Mouse (Mus musculus) heart, postnatal 0 days (tissue): Measurements from ENCODE around the gene Cnot6. TPM values are rescaled to one million over a fixed set of nuclear protein-coding genes. Genes with fewer than 3 reads are reported as not detected.

Experiments
- ATAC-seq: fragments of 200-750 bp; cut with Nextera tagmentation; 2 replicates; pipeline ENCODE4 v1.8.0; 2017; ENCODE audit warnings: low read depth, moderate number of reproducible peaks, moderate library complexity; ENCODE audit not compliant: insufficient read depth
- DNase-seq: peaks from one replicate; pipeline ENCODE4 v3.0.0-alpha.2; 2016; ENCODE audit warnings: low spot score
- H3K27ac ChIP-seq: fragments of 300-500 bp; sonication (generic); 2 replicates; pipeline ENCODE4 v1.5.1; 2014; ENCODE audit warnings: low read depth, mild to moderate bottlenecking
- H3K27me3 ChIP-seq: fragments of 300-500 bp; sonication (generic); 2 replicates; pipeline ENCODE4 v1.6.1; 2014; ENCODE audit warnings: low read length, mixed read lengths; ENCODE audit not compliant: control insufficient read depth, insufficient read depth
- H3K36me3 ChIP-seq: fragments of 300-500 bp; sonication (generic); replicated peaks from 2 replicates; pipeline ENCODE4 v1.6.1; 2014; ENCODE audit warnings: low read length, mixed read lengths; ENCODE audit not compliant: control insufficient read depth, insufficient read depth
- H3K4me1 ChIP-seq: fragments of 300-500 bp; sonication (generic); 2 replicates; pipeline ENCODE4 v1.6.1; 2014; ENCODE audit warnings: antibody characterized with exemption; ENCODE audit not compliant: control insufficient read depth, insufficient read depth
- H3K4me2 ChIP-seq: fragments of 300-500 bp; sonication (generic); 2 replicates; pipeline ENCODE4 v1.6.1; 2014; ENCODE audit warnings: low read depth, mild to moderate bottlenecking, low read length, moderate library complexity
- H3K4me3 ChIP-seq: fragments of 300-500 bp; sonication (generic); 2 replicates; pipeline ENCODE4 v1.5.1; 2014; ENCODE audit warnings: low read depth, low read length
- H3K9ac ChIP-seq: fragments of 300-500 bp; sonication (generic); replicated peaks from 2 replicates; pipeline ENCODE4 v1.6.1; 2014; ENCODE audit warnings: low read depth, low read length, mixed read lengths
- H3K9me3 ChIP-seq: fragments of 300-500 bp; sonication (generic); replicated peaks from 2 replicates; pipeline ENCODE4 v1.6.1; 2016; ENCODE audit warnings: low read length; ENCODE audit not compliant: control insufficient read depth
- CTCF ChIP-seq: IDR thresholded peaks from 2 replicates; pipeline ENCODE4 v1.5.1; 2016; ENCODE audit warnings: antibody characterized with exemption, control low read depth, low read depth
- EP300 ChIP-seq: IDR thresholded peaks from 2 replicates; pipeline ENCODE4 v1.6.1; 2016; ENCODE audit warnings: antibody characterized with exemption, low read depth
- WGBS: fragments of 180-500 bp; shearing (Covaris S2); extraction: QIAGEN DNeasy Blood & Tissue Kit; methylation state at CpG from one replicate; pipeline ENCODE4 v1.1.7; 2014; 5-methylcytosine and 5-hydroxymethylcytosine counted together
- polyA plus RNA-seq: library from polyadenylated mRNA; unstranded; fragments of >200 nt; fragmentation: Nextera tagmentation; extraction: Ambion mirVana; gene quantifications from 2 replicates; pipeline ENCODE4 v1.2.1, GENCODE M21; 2015
- total RNA-seq: library from RNA; depleted of rRNA; stranded (reverse); fragments of >200 nt; gene quantifications from 2 replicates; pipeline ENCODE4 v1.2.3, GENCODE M21; 2014; ENCODE audit warnings: low replicate concordance

Gene Cnot6
- total and polyA plus RNA-seq, 2 experiments from 2014 or later = 19.6 to 21.4 TPM

DNA sequence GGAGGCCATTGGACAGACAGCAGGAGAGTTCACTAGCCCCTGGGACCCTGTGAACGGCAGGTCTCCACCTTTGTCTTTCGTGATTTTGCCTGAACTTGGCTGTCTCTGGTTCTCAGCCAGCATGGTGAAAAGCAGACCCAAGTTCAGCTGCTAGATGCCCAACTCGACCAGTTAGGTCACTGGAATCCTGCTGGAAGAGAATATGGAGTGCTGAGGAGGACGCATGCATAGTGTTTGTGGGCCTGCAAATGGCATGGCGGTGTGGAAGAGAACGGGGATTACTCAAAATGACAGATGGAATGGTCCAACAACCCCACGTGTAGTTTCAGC is 53.1 kb downstream of the Cnot6 start:
- Histone ChIP-seq H3K36me3 (no peaks in the 10 kb centered on the region), H3K27me3 (no peaks in the 10 kb centered on the region), H3K9ac (no peak overlapping the region), H3K4me3 (no peak overlapping the region), H3K4me1 (peaks cover 17% of the 10 kb centered on the region), H3K27ac (peak overlapping the region; percentile 84), H3K4me2 (no peak overlapping the region), H3K9me3 (no peaks in the 10 kb centered on the region)
- ATAC-seq = no peak
- TF ChIP-seq EP300 (no peak), CTCF (no peak)
- no peak for DNase-seq
- WGBS = 68% methylated on average over 7 of the region's 7 CpGs

DNA sequence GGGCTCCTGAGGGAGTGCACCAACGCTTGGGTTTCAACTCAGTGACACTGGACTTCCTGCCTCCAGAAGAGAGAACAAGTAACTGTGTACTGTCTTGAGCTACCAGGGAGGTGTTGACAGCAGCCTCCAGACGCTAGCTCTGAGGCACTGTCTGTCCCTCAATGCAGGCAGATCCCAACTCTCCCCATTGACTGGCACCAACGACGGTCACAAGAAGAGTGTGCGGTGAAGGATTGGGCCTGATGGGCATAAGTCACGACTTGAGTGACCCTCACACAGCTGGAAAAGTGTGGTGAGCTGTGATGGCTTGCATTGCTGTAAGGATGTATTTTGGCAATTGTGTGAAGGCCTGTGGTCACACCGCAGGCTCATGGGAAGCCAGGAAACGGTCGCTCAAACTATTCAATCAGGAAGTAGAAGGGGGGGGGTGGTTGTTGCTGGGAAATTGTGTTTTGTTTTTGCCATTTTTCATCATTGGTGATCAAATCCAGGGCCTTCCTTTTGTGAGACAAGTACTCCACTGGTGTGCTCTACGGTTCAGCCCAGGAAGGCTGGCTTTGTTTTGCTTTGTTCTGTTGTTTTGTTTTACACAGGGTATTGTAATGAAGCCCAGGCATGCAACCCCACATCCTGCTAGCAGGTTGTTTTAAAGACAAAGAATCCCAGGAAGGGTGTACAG is 53.6 kb downstream of the Cnot6 start:
- Histone ChIP-seq H3K27ac (peak overlapping the region; percentile 84), H3K36me3 (no peaks in the 10 kb centered on the region), H3K4me1 (peaks cover 17% of the 10 kb centered on the region), H3K4me2 (no peak overlapping the region), H3K27me3 (no peaks in the 10 kb centered on the region), H3K4me3 (no peak overlapping the region), H3K9me3 (no peaks in the 10 kb centered on the region), H3K9ac (no peak overlapping the region)
- TF ChIP-seq CTCF (no peak), EP300 (no peak)
- peak; percentile 78 for ATAC-seq
- 23% methylated on average over 10 of the region's 10 CpGs for WGBS
- DNase-seq = peak; percentile 59

DNA sequence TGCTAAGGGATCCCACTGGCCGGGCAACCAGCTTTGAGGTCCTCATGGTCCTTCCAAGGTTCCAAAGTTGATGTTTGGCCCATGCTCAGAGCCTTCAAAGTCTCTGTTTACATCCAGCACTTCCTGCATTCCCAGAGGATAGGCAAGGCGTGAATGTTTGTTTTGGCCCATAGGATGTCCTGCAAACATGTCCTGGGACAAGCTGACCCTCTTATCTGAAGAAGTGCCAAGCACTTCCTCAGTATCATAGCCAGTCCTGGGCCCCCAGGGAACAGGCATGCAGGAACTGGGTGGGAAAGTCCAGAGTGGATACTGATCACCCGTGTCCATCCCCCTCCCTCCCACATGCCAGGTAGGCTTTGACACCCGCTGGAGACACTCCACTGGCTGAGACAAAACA is 54.5 kb downstream of the Cnot6 start:
- no peaks in the 10 kb centered on the region for H3K36me3 ChIP-seq
- H3K4me3 ChIP-seq = no peak overlapping the region
- TF ChIP-seq EP300 = no peak
- no peak for TF ChIP-seq CTCF
- H3K9me3 ChIP-seq = no peaks in the 10 kb centered on the region
- H3K27me3 ChIP-seq = no peaks in the 10 kb centered on the region
- no peak overlapping the region for H3K4me2 ChIP-seq
- 47% methylated on average over 4 of the region's 4 CpGs for WGBS
- peaks cover 17% of the 10 kb centered on the region for H3K4me1 ChIP-seq
- H3K27ac ChIP-seq = peak overlapping the region; percentile 84
- peak; percentile 31 for DNase-seq
- ATAC-seq = peak; percentile 18; the same call in 1 of the 2 replicates
- no peak overlapping the region for H3K9ac ChIP-seq

DNA sequence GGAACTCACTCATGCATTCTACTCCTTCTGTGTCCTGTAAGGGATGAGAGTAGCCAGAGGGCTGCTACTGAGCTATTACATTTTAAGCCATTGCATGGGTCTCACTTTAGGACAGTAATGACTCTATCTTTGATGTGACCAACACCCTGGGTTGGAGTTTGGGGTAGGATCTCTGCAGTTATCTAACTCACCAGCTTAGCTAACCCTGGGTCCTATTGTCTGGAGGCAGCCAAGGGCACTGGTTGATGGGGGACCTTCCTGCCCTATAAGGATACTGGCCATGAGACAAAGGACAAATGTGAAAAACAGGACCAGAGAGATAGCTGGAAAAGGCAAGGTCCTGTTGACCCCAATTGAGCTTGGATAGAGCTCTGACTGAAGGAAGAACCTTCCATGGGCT is 57.0 kb downstream of the Cnot6 start:
- Histone ChIP-seq H3K36me3 (no peaks in the 10 kb centered on the region), H3K27me3 (no peaks in the 10 kb centered on the region), H3K9me3 (no peaks in the 10 kb centered on the region), H3K27ac (no peak overlapping the region), H3K4me2 (no peak overlapping the region), H3K4me3 (no peak overlapping the region), H3K9ac (no peak overlapping the region), H3K4me1 (peaks cover 23% of the 10 kb centered on the region)
- ATAC-seq (no peak), DNase-seq (no peak)
- TF ChIP-seq EP300 = no peak
- no peak for TF ChIP-seq CTCF

DNA sequence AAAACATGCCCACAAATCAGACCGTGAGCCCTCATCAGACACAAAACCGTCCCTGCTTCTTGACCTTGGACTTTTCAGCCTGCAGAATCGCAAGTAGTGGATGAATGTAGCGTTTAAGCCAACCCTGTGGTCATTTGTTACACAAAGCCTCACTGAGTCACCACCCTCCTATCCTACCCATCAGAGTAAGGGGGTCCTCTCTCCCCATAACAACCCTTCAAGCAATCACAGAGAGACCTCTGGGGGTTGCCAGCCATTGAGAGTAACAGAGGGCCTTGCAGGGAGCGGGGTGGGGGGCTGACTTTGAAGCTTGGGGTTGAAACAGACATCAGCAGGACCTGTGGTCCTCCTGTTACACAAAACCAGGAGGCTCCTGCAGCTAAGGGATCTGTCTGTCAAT is 57.9 kb downstream of the Cnot6 start:
- H3K4me1 ChIP-seq = peaks cover 23% of the 10 kb centered on the region
- H3K36me3 ChIP-seq = no peaks in the 10 kb centered on the region
- no peaks in the 10 kb centered on the region for H3K27me3 ChIP-seq
- H3K4me2 ChIP-seq = no peak overlapping the region
- TF ChIP-seq EP300 (no peak), CTCF (no peak)
- WGBS = 93% methylated on average over 5 of the region's 5 CpGs
- H3K4me3 ChIP-seq = no peak overlapping the region
- no peaks in the 10 kb centered on the region for H3K9me3 ChIP-seq
- no peak overlapping the region for H3K27ac ChIP-seq
- ATAC-seq = no peak
- no peak for DNase-seq
- no peak overlapping the region for H3K9ac ChIP-seq

DNA sequence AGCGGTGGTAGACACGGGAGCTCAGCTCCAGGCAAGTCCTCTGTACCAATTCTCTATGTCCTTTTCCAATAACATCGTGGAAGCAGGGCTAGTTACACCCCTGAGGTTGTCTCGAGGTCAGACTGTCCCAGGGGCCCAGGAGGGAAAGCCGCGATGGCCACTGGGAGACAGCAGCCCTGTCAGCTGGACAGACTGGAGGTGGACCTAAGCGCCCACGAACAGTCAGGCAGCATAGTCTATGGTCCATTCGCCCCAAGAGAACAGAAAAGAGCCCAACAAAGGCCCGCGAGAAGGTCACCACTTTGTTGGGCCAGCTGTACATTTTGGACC is 59.5 kb downstream of the Cnot6 start:
- Histone ChIP-seq H3K9me3 (no peaks in the 10 kb centered on the region), H3K4me3 (0 out of 2 replicates have a peak overlapping the region, but pooled peaks have one; percentile 6), H3K4me2 (peak overlapping the region; percentile 50), H3K27ac (no peak overlapping the region), H3K36me3 (no peaks in the 10 kb centered on the region), H3K27me3 (no peaks in the 10 kb centered on the region), H3K4me1 (peaks cover 12% of the 10 kb centered on the region), H3K9ac (no peak overlapping the region)
- 24% methylated on average over 11 of the region's 11 CpGs for WGBS
- DNase-seq = no peak
- no peak for TF ChIP-seq CTCF
- no peak for TF ChIP-seq EP300
- peak; percentile 80 for ATAC-seq
